Mouse (Mus musculus): ENCODE measurements around the gene Rpl18.

- TF ChIP-seq POLR2A (IDR thresholded peaks at IDR 0.05; ENCODE audit: borderline replicate concordance, low read depth, low read length) = 0 out of 2 replicates have a peak, but pooled peaks have one; percentile 44
- TF ChIP-seq CTCF (IDR thresholded peaks at IDR 0.05; ENCODE audit: low read depth, low read length) = no peak
These were observed 7.8 kb upstream of the Rpl18 start for GRCm38 (mm10) chr7:45707375-45707967.
